Mouse (Mus musculus): ENCODE results near the gene Ucp3.
"Not testable (repeated sequence)": the region's sequence is repeated elsewhere in the genome, so short reads cannot be mapped to it uniquely, and the experiment has no call there.

Ucp3 gene

GRCm38 (mm10) chr7:100473846-100474454, 1.2 kb downstream of the Ucp3 start:
- ATAC-seq (ENCODE audit: low TSS enrichment): no peak

GRCm38 (mm10) chr7:100474680-100475079, 1.9 kb downstream of the Ucp3 start:
- ATAC-seq (ENCODE audit: low TSS enrichment): no peak

- no peak for ATAC-seq (ENCODE audit: low TSS enrichment)
Measured at GRCm38 (mm10) chr7:100479100-100479822, 6.5 kb downstream of the Ucp3 start.

- no peak for ATAC-seq (ENCODE audit: low TSS enrichment)
Measured at GRCm38 (mm10) chr7:100479823-100480164, 7.0 kb downstream of the Ucp3 start.

GRCm38 (mm10) chr7:100480175-100480574, 7.4 kb downstream of the Ucp3 start:
- no peak for ATAC-seq (ENCODE audit: low TSS enrichment)

GRCm38 (mm10) chr7:100482046-100482445, 9.3 kb downstream of the Ucp3 start:
- not testable (repeated sequence) for ATAC-seq (ENCODE audit: low TSS enrichment)

- peak; percentile 57; the same call in 1 of the 2 replicates for ATAC-seq (ENCODE audit: low TSS enrichment)
Measured at GRCm38 (mm10) chr7:100484493-100484892, 11.7 kb downstream of the Ucp3 start.

GRCm38 (mm10) chr7:100487301-100487700, 14.5 kb downstream of the Ucp3 start:
- ATAC-seq (ENCODE audit: low TSS enrichment): no peak

GRCm38 (mm10) chr7:100488474-100489048, 15.8 kb downstream of the Ucp3 start:
- ATAC-seq (ENCODE audit: low TSS enrichment): no peak

GRCm38 (mm10) chr7:100492391-100493116, 19.8 kb downstream of the Ucp3 start:
- no peak for ATAC-seq (ENCODE audit: low TSS enrichment)

- ATAC-seq (ENCODE audit: low TSS enrichment): no peak
Measured at GRCm38 (mm10) chr7:100493117-100493483, 20.3 kb downstream of the Ucp3 start, which contains the start of gene Ucp2. TSS of gene Ucp2 (plus strand) at chr7:100493337.

GRCm38 (mm10) chr7:100493484-100494414, 21.0 kb downstream of the Ucp3 start:
- ATAC-seq (ENCODE audit: low TSS enrichment): no peak

GRCm38 (mm10) chr7:100494415-100494831, 21.6 kb downstream of the Ucp3 start:
- no peak for ATAC-seq (ENCODE audit: low TSS enrichment)

- ATAC-seq (ENCODE audit: low TSS enrichment): no peak
Measured at GRCm38 (mm10) chr7:100495042-100495441, 22.3 kb downstream of the Ucp3 start.

GRCm38 (mm10) chr7:100495581-100496251, 22.9 kb downstream of the Ucp3 start:
- peak; percentile 76; the same call in 1 of the 2 replicates for ATAC-seq (ENCODE audit: low TSS enrichment)

- ATAC-seq (ENCODE audit: low TSS enrichment): no peak
Measured at GRCm38 (mm10) chr7:100496371-100496770, 23.6 kb downstream of the Ucp3 start.

GRCm38 (mm10) chr7:100496791-100497190, 24.0 kb downstream of the Ucp3 start:
- no peak for ATAC-seq (ENCODE audit: low TSS enrichment)

GRCm38 (mm10) chr7:100497402-100497801, 24.6 kb downstream of the Ucp3 start:
- no peak for ATAC-seq (ENCODE audit: low TSS enrichment)

GRCm38 (mm10) chr7:100497982-100498381, 25.2 kb downstream of the Ucp3 start:
- no peak for ATAC-seq (ENCODE audit: low TSS enrichment)

- no peak for ATAC-seq (ENCODE audit: low TSS enrichment)
Measured at GRCm38 (mm10) chr7:100499465-100499864, 26.7 kb downstream of the Ucp3 start.
